Mouse (Mus musculus) cerebellum, adult 11 months (tissue): Measurements from ENCODE around the gene Rnh1.
A peak's percentile ranks its signal among the peaks of the same experiment; 100 is the strongest.

Source experiments
- DNase-seq: peaks from one replicate; pipeline ENCODE4 v3.0.0; 2022

The Rnh1 gene

DNA sequence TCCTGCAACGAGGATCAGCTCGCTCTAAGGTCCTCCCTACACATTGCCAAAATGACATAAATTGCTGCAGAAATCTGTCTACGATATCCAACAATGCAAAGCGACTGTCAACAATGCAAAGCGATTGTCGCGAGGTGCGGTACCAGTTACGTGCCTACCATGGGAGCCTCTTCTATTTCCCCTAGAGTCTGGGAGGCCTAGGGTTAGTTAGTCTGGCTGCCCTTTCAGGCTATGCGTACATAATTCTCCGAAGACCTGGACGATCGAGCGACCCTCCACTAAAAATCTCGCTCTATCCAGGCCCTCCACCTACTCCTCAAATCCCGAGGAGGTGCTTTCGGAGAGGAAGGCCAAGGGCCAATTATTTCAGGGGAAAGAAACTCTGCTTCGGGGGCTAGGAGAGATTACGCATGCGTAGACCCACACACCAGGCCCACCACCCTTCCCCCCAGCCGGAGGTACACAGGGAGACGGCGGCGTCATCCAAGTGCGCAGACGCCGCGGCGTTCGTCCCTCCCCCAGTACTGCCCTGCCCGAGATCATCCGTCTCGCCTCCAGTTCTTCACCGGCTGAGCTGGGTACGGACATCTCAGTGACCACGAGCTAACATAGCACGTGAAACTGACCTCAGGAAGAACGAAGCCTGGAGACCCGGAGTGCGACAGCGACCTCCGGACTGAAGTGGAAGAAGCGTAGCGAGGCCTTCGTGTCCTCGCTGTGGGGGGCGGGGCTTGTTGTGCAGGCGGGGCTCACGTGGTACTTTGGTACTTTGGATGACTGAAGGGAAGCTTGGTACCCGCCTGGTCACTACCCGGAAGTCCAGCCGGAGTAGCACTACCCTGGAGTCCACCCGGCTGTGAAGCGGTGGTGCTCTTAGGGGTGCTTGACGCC, at the start of gene Rnh1:
Gene Rnh1 (minus strand): TSS at position 742 of the 891 bp plus-strand sequence.
- DNase-seq, result peak; percentile 88

DNA sequence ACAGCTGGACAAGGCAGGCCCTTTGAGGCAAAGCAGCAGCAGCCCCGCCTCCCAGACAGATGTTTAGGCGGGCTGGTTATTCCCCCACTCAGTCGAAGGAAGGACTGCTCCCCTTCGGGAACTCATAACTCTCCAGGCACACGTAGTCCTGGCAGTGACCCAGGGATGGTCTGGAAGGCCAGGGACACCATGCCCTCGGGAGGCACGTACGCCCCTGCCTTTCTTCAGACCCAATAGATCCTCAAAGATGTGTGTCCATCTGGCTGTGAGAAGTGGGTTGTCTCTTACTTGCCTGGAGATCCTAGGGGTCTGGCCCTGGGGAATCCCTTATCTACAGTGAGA, 49.4 kb upstream of the Rnh1 start:
- no peak for DNase-seq

DNA sequence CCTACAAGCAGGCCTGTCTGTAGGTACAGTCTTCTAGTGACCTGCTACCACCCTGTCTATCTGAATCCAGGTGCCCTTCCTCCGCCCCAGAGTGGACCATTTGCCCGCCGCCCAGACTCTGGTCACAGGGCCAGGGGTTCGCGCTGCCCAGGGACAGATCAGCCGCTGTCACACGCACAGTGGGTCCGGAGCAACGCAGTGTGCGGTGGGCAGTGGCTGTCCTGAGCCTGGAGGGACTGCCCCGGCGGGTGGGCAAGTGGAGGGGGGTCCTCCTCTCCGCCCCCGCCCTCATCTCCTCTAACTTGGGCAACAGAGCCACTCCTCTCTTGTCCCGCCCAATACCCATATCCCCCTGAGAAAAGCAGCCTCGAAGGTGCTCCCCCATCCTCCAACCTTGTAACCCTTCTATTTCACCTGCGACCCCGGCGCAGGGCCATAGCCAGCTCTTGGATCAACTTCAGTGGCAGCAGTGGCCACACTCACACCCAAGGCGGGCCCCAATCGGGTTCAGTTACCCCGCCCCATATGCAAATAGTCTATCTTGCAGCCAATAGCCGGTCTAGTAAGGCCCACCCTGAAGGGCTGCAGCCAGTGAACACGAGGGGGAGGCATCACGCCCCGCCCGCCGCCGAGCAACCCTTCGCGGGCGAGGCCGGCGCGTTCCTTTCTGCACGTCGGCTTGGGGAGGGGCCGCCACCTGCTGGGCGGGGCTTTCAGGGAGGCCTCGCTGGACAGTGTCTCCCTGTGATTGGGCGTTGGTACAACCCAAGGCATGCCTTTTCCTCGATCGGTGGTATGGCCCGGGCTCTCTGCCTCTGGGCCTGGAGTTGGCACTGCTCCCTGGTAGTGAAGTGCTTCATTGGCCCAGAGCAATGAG, 48.8 kb upstream of the Rnh1 start:
- peak; percentile 88 for DNase-seq

DNA sequence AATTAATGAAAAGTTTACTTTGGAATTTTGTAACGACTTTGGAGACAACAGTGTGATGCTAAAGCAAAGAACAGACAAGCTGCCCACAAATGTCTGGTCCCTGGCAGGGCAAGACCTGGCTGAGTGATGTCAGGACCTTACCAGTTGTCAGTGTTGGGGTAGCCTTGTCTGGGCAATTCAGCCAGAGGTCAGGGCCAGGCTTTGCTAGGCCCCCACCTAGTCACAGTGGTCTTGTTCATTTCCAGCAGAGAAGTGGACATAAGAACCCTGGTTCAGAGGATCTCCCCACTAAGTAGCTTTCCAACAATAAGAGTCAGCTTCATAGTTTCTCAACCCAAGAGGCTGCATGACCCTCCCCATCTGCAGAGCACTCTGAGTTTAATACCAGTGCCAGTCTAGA, 47.7 kb upstream of the Rnh1 start:
- no peak for DNase-seq

GRCm38 (mm10) chr7:141219558-141220099, 47.0 kb upstream of the Rnh1 start:
- no peak for DNase-seq

GRCm38 (mm10) chr7:141218557-141219133, 46.0 kb upstream of the Rnh1 start:
- no peak for DNase-seq

DNA sequence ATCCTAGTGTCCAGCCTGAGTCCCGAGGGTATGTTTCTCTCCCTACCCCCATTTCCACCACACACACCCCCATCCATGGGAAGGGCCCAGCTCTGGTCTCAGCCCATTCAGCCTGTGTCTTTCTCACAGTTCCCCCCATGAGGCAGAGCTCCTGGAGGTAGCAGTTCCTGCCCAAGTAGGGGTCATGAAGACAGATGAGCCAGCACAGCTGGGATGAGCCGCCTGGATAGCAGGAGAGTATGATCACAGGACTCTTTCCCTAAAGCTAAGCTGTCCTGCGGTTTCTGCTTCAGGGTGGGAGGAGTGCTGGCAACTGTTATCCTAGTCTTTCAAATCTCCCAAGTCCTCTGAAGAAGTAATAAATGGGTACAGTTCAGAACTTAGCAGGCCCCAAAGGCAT, 45.5 kb upstream of the Rnh1 start:
- no peak for DNase-seq

DNA sequence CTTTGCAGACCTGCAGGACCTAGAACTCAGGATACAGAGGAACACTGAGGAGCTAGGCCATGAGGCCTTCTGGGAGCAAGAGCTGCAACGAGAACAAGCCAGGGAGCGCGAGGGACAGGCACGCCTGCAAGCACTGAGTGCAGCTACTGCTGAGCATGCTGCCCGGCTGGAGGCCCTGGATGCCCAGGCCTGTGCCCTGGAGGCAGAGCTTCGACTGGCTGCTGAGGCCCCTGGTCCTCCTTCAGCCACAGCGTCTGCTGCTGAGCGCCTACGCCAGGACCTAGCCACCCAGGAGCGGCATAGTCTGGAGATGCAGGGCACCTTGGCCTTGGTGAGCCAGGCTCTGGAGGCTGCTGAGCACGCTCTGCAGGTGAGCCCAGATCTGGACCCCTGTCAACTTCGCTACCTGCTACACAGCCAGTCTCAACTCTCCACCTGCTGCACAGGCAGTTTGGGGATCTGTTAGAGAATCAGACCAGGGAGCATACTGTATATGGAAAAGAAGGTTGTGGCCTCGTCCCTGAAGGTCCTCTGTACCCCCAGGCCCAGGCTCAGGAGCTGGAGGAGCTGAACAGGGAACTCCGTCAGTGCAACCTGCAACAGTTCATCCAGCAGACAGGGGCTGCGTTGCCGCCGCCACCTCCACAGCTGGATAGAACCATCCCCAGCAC, 44.8 kb upstream of the Rnh1 start:
- DNase-seq, result no peak

DNA sequence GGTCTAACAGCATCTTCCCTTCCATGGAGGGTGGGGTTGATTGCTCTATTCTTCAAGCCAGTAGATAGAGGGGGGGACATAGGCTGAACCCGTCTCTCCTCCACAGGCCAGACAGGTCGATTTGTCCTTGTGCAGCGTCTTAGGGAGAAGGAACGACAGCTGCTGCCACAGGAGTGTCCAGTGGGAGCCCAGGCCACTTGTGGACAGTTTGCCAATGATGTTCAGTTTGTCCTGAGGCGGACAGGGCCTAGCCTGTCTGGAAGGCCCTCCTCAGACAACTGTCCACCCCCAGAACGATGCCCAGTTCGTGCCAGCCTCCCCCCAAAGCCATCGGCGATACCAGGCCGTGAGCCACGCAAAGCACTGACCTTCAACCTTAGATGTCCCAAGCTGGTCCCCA, 44.2 kb upstream of the Rnh1 start:
- no peak for DNase-seq

- no peak for DNase-seq
These were observed 43.5 kb upstream of the Rnh1 start for GRCm38 (mm10) chr7:141215880-141216733.

- peak; percentile 85 for DNase-seq
These were observed 42.6 kb upstream of the Rnh1 start, which contains the start of gene Rassf7 for GRCm38 (mm10) chr7:141215101-141215879. Rassf7 (plus strand) TSS chr7:141215860.

DNA sequence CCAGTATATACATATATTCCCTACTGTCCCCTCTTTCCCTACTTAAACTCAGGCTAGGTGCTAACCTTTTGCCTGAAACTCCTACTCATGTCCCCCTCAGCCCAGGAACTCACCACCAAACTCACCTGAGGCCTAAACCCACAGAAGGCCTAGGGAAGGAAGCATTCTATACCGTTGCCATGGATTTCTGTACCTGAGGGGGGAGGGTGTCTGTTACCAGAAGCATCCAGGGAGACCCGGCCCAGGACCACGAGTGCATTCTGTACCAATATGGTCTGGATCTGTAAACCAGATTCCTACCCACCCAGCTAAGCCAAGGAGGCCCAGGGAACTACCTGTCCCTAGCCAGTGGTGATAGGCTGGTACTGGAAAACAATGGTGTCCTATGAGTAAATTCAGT, 41.7 kb upstream of the Rnh1 start:
- DNase-seq, result no peak

- no peak for DNase-seq
These were observed 41.1 kb upstream of the Rnh1 start, which contains the start of gene Lmntd2 for GRCm38 (mm10) chr7:141213605-141214235. Lmntd2 (minus strand) TSS chr7:141214080.

GRCm38 (mm10) chr7:141213133-141213532, 40.5 kb upstream of the Rnh1 start:
- DNase-seq, result no peak

DNA sequence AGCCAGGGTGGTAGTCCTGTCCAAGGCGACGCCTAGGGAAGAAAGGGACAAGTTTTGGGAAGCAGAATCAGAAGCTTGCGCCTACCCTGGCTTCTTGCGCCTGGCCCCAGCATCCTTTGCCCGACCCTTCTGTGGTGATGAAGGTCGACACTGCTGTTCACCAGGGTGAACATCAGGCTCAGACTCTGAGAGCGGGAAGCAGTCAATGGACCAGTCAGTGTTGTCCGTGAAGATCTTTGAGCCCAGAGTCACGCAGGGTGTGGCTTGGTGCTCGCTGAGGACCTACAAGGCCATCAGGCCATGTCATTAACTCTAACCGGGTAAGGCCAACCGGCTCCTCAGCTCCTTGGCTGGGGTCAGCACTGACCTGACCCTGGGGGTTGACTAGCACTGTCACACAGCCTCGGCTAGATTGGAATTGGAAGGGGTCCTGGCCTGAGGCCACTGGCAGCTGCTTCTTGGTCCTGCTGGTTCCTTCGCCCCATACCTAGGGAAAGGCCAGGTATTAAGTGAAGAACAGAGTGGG, 38.0 kb upstream of the Rnh1 start:
- no peak for DNase-seq

DNA sequence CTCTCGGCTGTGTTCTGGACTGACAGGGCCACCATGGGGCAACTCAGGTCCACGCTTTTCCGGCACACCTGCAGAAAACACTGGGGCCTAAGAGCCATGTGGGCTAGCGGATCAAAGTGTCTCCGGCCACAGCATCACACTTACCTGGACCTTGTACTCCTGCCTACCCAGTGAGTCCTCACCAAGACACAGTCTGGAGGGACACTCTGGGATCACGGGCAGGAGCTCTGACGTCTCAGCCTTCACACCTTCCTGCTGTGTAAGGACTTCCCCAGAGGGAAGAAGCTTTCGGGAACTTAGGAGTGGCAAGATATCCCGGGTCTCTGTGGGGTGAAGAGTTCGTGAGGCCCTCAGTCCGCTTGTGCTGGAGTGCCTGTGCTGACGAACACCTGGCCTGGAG, 37.5 kb upstream of the Rnh1 start:
- DNase-seq, result no peak

DNA sequence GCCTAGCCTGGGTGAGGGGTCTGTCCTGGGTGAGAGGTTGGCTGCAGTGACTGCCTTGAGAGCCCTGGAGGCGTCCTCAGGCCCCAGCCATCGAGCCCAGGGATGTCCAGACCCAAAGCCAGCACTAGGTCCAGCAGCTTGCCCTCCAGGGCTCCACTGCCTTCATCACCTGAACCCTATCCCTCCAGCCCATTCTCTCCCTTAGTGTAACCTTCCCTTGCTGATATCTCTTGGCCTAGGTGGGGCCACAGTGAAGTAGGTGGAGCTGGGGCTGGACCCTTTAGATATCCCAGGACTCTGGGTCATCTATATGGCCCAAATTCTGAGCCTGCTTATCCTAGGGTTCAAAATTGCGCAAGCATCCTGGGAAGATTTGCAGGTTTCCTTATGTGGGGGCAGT, 36.9 kb upstream of the Rnh1 start:
- no peak for DNase-seq

GRCm38 (mm10) chr7:141206182-141206937, 33.7 kb upstream of the Rnh1 start:
- DNase-seq, result no peak

DNA sequence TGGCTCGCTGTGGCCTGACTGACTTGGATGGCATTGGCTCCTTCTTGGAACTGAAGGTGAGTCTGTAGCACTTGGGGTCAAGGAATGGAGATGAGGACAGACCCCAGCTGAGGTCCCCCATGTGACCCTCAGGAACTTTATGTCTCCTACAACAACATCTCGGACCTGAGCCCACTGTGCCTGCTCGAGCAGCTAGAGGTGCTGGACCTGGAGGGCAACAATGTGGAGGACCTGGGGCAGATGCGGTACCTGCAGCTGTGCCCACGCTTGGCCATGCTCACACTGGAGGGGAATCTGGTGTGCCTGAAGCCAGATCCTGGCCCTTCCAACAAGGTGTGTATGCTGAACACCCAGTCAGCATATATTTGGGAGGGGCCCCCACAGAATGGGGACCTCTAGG, 32.8 kb upstream of the Rnh1 start:
- no peak for DNase-seq
